Mouse (Mus musculus): Measurements from ENCODE around the gene Crlf3.

The Crlf3 gene

DNA sequence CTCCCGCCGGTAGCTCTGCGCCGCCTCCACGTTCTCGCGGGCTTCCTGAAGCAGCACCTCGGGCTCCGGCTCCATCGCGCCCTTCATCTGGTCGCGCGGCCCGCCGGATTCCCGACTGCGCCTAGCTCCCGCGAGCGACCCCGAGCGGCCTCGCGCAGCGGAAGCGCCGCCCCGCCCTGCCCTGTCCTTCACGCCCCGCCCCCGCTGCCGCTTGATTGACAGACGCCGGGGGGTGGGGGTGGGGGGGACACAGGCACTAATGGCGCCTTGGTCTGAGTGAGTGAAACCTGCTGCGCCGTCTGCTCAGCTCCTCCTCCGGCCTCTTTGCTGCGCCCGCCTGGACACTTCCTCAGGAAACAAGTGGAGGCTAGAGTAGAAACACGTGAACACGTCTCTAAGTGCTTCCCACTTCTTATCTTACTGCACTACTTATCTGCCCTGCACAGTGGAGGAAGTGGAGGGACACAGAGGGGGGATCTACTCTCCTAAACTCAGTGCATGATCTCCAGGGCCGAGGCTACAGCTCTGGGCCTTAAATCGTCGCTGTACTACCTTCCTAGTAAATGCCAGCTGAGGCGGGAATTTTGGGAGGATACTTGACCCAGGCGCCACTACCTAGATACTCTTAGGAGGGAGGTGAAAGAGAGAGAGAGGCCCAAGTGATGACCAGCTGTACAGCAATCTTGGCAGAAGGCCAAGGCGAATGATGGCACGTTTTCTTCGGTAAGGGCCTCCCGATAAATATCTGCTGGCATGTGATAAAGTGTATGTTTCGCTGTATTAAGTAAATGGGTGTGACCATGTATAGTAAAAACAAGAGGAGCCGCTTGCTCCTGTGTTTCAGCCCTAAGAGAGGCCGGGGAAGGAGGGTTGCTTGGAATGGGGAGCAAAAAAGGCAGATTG is at the start of gene Crlf3:
Gene Crlf3 (minus strand): TSS at position 166 of the 903 bp plus-strand sequence.
- in situ Hi-C loops (cut with MboI, MseI): loop anchor here (5.0 kb wide), 1 partner anchor 464 kb away; no protein-coding TSS in a partner anchor

DNA sequence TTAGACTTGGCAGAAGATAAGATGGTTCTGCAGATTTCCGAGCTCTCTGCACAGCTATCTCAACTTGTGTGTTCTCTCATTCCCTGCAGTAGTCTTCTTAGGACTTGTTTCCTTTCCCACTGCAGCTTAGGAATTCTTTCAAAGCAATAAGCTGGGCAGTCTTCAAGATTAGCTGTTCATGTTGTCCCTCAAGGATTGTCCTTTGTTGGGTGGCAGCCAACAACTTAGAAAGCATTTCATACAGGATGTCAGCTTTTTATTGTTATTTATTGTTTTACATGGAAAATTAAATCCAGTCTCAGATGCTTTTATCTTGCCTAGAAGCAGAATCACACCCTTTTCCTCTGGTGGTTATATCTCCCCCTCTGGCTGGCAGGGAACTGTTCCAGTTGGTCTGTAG is 35.6 kb upstream of the Crlf3 start:
- in situ Hi-C loops (cut with MboI, MseI): no loop called here

DNA sequence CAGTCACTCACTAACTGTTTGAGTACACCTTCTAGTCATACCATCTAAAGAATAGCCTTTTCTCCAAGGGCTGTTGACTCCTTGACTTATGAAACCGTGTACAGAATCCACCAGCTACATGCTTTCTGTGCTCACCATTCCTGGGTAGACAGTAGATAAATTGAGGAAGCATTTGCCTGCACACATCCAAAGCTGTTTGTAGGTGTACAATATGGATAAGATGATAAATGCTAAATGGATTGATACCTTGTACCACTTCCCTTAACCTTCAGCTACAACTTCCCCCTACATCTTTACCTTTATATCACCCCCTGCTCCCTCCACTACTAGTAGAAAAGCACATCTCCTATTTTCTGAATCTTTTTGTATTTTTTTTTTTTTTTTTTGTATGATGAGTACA is 23.6 kb upstream of the Crlf3 start:
- in situ Hi-C loops (cut with MboI, MseI): no loop called here

DNA sequence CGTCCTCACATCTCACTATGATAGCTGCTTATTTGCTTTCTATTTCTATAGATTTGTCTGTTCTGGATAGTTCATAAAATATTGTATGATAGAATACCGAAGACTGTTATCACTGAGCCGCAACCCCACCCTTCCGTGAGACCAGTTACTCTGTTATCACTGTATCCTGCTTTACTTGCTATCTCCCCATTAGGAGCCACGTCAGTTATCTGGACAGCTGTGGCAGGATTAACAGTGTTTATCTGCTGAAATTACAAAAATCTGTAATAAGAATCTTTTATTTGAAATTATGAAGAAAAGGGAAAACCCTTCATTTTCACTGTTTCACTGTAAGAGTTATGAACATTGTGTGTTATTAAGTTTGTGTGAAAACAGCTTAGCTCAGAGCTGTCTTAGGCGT is 20.5 kb upstream of the Crlf3 start:
- in situ Hi-C loops (cut with MboI, MseI): no loop called here

DNA sequence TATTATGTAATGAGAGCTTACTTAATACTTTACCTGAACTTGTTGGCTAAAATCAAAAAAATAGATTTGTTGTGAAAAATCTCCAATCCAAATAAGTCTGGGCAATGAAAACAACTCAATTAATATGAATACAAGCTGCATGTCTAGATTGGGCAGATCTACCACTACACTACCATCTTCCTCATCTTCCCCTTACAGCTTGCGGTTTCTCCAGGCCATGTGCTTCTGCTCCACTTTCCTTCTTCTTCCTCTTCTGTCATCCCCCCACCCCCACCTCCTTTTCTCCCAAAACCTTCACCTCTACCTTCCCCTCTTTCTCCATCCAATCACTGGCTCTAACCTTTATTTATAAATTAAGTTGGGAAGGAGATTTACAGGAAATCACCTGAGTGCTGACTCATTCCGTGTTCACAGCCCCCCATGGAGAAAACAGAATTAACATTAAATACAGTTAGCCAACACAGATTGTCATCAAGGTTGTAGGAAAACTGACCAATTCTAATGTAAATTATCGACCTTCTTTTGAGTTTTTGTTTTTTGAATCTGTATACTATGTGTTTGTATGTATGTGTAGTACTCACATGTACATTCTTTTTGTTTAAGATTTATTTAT is 17.8 kb upstream of the Crlf3 start:
- in situ Hi-C loops (cut with MboI, MseI): loop anchor here (5.0 kb wide), 1 partner anchor 76 kb away; no protein-coding TSS in a partner anchor

DNA sequence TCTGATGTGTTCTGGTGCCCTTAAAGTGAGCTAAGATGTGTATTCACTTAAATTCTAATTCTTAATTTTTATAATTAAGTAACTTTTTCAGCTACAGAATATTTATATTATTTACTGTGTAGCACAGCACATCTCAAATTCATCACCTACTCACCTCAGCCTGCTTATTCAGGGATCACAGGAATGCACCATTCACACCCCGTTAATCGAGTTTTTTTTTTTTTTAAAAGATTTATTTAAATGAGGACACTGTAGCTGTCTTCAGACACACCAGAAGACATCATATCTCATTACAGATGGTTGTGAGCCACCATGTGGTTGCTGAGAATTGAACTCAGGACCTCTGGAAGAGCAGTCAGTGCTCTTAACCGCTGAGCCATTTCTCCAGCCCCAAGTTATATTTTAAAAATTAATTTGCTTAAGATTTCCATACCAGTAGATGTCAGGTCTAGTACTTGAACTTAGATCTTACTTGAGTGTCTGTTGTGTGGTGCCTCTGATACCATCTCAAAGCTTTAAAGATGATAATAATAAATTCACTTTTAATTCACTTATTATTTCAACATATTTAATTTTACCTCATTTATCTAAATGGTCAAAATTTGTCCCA is 9.9 kb upstream of the Crlf3 start:
- in situ Hi-C loops (cut with MboI, MseI): no loop called here

DNA sequence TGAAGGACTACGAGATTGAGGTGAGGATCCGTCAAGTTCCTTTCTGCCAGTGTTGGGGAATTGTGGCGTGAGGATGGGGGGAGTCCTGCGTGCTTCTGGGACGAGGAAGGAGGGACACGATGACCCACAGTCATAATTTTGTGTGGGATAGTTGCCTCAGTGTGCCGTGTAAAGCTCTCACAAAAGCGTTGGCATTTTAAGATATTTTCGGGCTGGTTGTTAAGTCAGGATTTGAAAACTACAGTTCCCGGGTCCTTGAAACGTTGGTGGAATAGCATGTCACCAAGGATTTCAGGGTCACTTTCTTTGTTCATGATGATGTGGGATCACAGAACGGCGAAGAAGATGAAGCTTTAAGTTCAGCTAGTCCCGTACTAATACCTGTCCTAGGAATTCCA is 9.0 kb upstream of the Crlf3 start:
- in situ Hi-C loops (cut with MboI, MseI): loop anchor here (5.0 kb wide), 1 partner anchor 97 kb away; no protein-coding TSS in a partner anchor

DNA sequence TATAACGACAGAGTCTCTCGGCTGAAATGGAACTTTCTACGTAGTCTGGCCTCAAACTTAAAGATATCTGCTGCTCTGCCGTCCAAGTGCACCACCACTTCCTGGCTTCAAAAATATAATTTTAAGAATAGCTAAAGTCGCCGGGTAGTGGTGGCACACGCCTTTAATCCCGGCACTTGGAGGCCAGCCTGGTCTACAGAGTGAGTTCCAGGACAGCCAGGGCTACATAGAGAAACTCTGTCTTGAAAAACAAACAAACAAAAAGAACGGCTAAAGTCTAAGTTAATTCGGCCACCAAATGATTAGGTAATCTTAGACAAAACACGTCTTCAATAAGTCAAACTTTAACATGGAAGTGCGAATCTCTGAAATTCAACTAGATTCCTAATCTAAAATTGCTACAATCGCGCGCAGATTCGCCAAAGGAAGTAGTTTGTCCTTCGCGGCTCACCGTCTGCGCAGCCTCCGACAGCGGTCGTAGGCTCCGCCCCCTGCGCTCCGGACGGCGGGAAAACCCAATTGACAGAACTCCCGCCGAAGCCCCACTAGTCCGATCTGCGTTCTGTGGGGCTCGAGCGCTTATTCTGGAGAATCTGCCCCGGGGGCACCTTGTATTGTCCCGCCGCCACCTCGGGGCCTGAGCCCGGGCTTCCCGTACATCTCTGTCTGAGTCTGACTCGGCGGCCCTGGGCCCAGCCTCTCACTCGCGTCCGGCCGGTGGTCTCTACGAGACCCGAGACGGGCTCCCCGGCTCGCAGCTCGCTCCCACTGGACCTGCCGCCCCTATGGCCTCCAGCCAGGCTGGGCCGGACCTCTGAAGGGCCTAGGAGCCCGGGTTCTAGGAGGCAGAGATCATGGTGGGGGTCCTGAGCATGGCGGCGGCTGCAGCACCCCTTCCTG is 8.4 kb upstream of the Crlf3 start, which contains the start of gene Atad5:
Gene Atad5 (plus strand): TSS at position 484 of the 900 bp plus-strand sequence.
- in situ Hi-C loops (cut with MboI, MseI): loop anchor here (5.0 kb wide), 1 partner anchor 98 kb away; no protein-coding TSS in a partner anchor

DNA sequence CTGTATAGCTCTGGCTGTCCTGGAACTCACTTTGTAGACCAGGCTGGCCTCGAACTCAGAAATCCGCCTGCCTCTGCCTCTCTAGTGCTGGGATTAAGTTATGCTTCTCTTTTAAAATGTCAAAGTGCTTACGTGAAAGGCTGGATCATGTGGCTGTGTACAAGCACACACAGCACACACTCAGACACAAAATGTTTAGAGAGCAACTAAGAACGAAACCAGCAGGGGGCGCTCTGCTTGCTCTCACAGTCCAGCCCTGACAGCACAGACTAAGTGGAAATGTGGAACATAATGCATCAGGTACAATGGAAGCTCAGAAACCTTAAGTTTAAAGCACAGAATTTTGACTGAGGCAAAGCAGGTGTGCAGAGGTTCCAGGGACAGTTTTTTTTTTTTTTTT is 6.1 kb upstream of the Crlf3 start:
- in situ Hi-C loops (cut with MboI, MseI): loop anchor here (5.0 kb wide), 1 partner anchor 100 kb away; no protein-coding TSS in a partner anchor

DNA sequence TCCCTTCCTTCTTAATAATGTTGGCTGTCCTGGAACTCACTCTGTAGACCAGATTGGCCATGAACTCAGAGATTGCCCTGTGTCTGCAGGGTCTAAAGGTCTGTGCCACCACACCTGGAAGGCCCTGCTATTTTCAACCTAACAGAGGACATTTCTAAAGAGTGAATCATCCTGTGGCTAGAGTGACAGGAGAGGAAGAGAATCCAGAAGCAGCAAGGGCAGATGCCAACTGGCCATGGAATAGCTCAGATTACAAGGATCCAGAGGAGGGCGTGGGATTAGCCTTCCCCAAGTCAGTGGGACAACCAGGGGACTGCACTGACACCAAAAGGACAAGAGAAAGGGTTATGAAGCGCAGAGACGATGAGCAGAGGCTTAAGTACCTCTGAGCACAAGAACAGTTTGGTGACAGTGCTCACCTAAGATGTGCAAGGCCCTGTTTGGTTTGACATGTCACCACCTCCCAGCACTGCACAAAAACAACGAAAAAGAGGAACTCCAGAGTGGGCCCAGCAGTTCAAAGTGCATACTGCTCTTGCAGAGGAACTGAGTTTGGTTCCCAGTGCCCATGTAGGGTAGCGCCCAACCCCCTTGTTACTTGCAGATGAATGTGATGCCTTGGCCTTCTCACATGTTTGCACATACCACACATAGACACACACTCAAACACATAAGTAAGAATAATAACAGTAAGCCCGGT is 4.7 kb upstream of the Crlf3 start:
- in situ Hi-C loops (cut with MboI, MseI): loop anchor here (5.0 kb wide), 1 partner anchor 102 kb away; no protein-coding TSS in a partner anchor

DNA sequence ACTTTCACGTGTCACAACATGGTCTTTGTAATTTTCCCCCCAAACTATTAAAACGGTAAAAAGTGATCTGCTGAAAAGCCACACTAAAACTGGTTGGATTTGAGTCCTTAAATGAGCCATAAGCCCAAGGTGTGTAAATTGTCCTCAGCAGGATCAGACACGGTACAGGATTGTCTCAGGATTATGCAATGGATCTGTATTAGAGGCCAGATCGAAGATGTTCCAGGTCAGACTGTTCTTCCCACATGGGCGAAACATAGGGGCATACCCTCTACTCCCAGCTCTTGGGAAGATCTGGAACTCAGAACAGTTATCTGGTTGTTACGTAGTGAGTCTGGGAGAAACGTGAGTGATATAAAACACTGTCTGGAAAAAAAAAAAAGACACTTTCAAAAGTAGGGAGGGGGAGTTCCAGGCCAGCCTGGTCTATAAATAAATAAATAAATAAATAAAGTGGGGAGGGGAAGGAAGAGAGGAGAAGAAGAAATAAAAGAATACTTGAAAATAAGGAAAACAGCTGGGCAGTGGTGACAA is 1.1 kb upstream of the Crlf3 start:
- in situ Hi-C loops (cut with MboI, MseI): loop anchor here (5.0 kb wide), 1 partner anchor 465 kb away; no protein-coding TSS in a partner anchor

DNA sequence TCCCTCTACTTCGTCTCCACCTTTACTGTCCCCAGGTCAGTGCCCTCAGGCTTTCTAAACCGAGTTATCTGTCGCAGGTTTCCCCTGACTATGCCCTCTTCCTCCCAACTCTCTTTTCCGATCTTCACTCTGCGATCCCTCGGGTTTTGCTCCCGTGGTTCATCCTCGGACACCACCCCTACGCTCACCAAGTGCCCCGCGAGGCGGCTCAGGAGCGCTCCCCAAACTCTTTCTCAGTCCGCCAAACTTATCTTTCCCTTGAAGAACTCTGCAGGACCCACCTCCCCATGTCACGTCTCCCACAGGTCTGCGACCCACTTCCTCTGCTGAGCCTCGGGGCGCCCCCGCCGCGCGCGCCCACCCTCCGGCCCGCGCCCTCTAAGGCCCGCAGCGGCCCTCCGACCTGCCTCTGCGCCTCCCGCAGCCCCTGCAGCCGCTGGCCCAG is 388 bp downstream of the Crlf3 start:
- in situ Hi-C loops (cut with MboI, MseI): loop anchor here (5.0 kb wide), 1 partner anchor 463 kb away; no protein-coding TSS in a partner anchor

DNA sequence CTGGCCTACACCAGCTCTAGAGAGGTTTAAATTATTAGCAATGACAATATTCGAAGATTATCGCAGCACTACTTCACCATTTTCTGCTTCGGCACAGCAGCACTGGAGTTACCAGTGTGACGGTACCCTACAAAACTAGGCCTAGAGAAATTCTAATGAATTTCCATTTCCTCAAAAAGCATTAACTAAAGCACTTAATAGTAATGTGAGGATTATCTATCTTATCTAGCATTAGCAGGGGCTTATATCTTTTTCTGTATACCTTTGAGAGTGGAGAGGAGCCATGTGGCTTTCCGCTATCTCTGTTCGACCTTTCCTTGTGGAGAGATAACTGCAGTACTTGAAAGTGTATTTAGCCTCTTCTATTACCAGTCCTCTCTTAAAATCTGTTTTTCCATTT is 1.0 kb downstream of the Crlf3 start:
- in situ Hi-C loops (cut with MboI, MseI): loop anchor here (5.0 kb wide), 1 partner anchor 462 kb away; no protein-coding TSS in a partner anchor

DNA sequence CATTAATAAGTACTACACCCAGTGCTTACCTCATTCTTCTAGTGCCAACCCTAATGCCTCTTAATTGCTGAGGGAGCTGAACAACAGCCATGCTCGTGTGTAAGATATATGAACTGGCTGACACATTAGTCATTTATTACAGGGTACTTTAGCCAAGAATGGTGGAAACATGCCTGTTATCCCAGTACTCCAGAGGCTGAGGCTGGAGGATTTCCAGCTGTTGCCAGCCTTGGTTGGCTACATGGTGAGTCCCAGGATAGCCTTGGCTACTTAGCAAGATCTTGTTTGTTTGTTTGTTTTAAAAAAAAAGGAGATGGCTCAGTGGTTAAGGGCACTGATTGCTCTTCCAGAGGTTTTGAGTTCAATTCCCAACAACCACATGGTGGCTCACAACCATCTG is 2.0 kb downstream of the Crlf3 start:
- in situ Hi-C loops (cut with MboI, MseI): no loop called here

DNA sequence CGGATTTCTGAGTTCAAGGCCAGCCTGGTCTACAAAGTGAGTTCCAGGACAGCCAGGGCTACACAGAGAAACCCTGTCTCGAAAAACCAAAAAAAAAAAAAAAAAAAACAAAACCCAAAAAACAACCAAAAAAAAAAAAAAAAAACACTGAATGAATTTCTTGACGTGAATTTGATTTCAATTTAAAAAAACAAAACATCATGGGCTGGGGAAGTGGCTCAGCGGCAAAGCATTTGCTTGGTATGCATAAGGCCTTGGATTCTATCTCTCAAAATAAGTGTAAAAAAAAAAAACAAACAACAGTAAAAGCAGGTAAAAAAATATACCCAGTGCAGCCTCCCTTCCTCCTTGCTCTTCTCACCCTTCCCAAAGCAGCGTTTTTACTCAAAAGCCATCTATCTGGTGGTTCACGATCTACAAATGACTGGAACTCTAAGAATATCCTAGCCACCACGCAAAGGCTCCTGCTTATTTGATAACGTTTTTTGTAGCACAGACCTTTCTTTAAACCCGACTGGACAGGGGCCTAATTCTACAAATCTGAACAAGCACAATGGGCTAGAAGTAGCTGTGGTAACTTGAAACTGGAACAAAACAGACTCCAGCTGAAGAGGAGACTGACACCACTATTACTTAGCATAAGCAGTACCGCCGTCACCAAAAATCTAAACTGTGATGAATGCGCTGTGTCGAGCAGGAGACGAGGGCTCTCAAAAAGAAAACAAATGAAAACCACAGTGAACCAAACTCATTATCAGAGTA is 2.8 kb downstream of the Crlf3 start:
- in situ Hi-C loops (cut with MboI, MseI): no loop called here

DNA sequence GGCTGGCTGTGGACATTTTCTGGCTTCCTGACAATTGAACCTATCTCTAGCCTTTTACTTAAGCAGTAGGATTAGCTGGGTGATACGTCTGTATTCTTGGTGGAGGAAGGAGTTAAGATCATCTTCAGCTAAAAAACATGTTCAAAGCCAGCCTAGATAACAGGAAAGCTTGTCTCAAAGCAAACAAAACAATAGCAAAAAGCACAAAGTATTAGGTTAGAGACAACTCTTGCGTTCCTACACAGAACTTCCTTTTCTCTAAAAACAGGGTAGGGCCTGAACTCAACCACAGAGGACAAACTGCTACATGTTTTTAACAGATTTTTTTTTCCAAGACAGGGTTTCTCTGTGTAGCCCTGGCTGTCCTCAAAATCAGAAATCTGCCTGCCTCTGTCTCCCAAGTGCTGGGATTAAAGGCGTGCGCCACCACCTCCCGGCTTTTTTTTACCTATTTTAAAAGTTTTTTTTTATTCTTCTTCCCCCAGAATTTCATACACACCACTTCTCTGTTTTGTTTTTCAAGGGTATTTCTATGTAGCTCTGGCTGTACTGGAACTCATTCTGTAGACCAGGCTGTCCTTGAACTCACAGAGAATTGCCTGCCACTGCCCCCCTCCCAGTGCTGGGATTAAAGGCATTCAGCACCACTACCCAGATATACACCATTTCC is 5.0 kb downstream of the Crlf3 start:
- in situ Hi-C loops (cut with MboI, MseI): no loop called here

DNA sequence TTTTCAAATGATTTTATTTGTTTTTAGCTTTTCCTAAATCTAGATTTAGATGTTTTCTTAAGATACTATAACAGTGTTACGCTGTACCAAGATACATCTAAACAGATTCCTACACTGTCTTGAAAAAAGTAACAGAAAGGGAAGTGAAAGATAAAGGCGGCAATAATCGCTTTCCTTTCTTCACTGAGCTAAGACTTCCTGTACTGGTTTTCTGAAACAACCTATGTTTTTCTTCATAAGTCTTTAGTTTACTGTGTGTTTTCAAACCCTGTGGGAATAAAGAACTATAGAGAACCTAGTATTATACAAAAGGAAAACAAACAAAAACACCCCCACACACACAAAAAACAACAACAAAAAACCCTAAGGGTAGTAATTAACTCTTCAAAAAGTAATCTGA is 8.4 kb downstream of the Crlf3 start:
- in situ Hi-C loops (cut with MboI, MseI): no loop called here

DNA sequence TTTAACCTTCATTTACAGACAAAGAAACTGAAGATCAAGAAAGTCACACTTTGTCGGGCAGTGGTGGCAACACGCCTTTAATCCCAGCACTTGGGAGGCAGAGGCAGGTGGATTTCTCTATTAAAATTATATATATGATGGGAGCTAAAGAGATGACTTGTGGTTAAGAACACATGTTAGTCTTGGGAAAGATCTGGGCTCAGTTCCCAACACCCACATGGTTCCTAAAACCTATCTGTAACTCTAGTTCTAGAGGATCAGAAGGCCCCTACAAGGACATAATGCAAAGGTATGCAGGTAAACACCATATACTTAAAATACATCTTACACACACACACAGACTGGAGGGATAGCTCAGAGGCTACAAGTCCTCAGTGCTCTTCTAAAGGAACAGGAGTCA is 9.8 kb downstream of the Crlf3 start:
- in situ Hi-C loops (cut with MboI, MseI): no loop called here

DNA sequence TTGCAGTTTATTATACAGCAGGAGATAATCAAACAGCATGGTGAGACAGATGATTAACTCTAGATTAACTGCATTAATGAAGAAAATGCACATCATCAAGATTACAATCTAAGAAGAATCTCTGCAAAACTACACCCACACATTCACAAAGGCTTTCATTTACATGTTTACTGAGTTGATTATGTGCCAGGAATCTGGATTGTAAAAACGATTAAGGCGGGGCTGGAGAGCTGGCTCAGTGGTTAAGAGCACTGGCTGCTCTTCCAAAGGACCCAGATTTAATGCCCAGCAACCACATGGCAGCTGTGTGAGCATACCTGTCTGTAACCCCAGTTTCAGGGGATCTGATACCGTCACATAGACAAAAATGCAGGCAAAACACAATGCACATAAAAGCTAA is 11.0 kb downstream of the Crlf3 start:
- in situ Hi-C loops (cut with MboI, MseI): no loop called here
